28 mouse cellular contexts compared by ENCODE assay signal in the genomic region with DNA sequence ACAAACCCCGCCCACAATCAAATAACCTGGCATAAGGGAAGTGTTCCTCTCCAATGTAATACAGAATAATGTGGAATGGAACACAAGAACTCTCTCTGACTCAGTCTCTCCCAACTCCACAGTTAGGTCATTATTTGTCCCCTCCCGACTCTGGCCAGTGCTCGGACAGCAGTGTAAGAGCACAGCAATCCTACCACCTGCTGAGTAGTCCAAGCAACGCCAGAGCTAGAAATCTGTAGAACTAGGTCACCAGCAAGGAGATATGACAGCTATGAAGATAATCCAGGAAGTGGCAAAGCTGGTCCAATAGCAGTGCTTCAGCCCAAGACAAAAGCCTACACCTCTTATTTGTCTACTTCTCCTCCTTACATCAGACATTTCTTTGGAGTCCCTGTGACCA. TPM values are rescaled to one million over a fixed set of nuclear protein-coding genes. Genes with fewer than 3 reads are reported as not detected.
A peak's percentile ranks its signal among the peaks of the same experiment; 100 is the strongest.
DNase-seq lines count a peak whose midpoint lies in the region; ATAC-seq and TF ChIP-seq lines count a peak whose summit lies in the region.
"Had no signal": no experiment of that assay in that cellular context is flagged by ENCODE, and none has a peak within 500 bp of the region (broad histone marks: within the 10 kb centered on the region; RNA-seq: fewer than 3 reads in every experiment).

No protein-coding gene starts in this region.

- H3K4me2 ChIP-seq in myocyte (ENCODE audit: low read depth): no peak overlapping the region
- H3K4me2 ChIP-seq in hindbrain, embryonic 13.5 days: no peak overlapping the region
- H3K4me2 ChIP-seq: embryonic facial prominence, embryonic 12.5 days; forebrain, embryonic 13.5 days; forebrain, embryonic 15.5 days had no signal

- DNase-seq in left cerebral cortex, adult 2 months (ENCODE audit: extremely low spot score in 1 of 2, low spot score in 2 of 2): no peak
- DNase-seq in left cerebral cortex, adult 11 months (ENCODE audit: low spot score): no peak
- peak; percentile 85 for DNase-seq in Muller cell, postnatal 12 days (ENCODE audit: inconsistent ontology term)
- DNase-seq in embryo, embryonic 10.5 days (ENCODE audit: low spot score): no peak
- DNase-seq: adrenal gland, adult 8-10 months; adrenal gland, postnatal 14 days; adrenal gland, postnatal 36 days; cerebellum, adult 11-12 months; cerebellum, adult 2 months; cerebellum, adult 9-10 months; cerebellum, postnatal 10 days; cerebellum, postnatal 25 days; embryo, embryonic 11 days; forebrain, postnatal 0 days had no signal

- no peak for TF ChIP-seq CTCF in left cerebral cortex, adult 2 months (IDR thresholded peaks at IDR 0.05)

- intact Hi-C loops in left cerebral cortex, adult 2 months (cut with DNase I): no loop called here

- no peaks in the 10 kb centered on the region for H3K4me1 ChIP-seq in hindbrain, embryonic 13.5 days (replicated peaks)
- H3K4me1 ChIP-seq: embryonic facial prominence, embryonic 12.5 days; forebrain, embryonic 13.5 days; forebrain, embryonic 15.5 days had no signal

- no peak for TF ChIP-seq POLR2A in myocyte (IDR thresholded peaks at IDR 0.05; ENCODE audit: insufficient read length, low read depth)

- no peaks in the 10 kb centered on the region for H3K9me3 ChIP-seq in hindbrain, embryonic 13.5 days
- H3K9me3 ChIP-seq: embryonic facial prominence, embryonic 12.5 days; forebrain, embryonic 13.5 days; forebrain, embryonic 15.5 days had no signal

- H3K9ac ChIP-seq in hindbrain, embryonic 13.5 days: no peak overlapping the region
- H3K9ac ChIP-seq: embryonic facial prominence, embryonic 12.5 days; forebrain, embryonic 13.5 days; forebrain, embryonic 15.5 days; forebrain, postnatal 0 days had no signal

- no peaks in the 10 kb centered on the region for H3K27me3 ChIP-seq in myocyte (ENCODE audit: control insufficient read depth, insufficient read depth, insufficient read length)
- H3K27me3 ChIP-seq in hindbrain, embryonic 13.5 days: no peaks in the 10 kb centered on the region
- H3K27me3 ChIP-seq: embryonic facial prominence, embryonic 12.5 days; forebrain, embryonic 13.5 days; forebrain, embryonic 15.5 days; Patski had no signal

- H3K27ac ChIP-seq in left cerebral cortex, adult 2 months: peak overlapping the region; percentile 41
- no peak overlapping the region for H3K27ac ChIP-seq in hindbrain, embryonic 13.5 days
- H3K27ac ChIP-seq: embryonic facial prominence, embryonic 12.5 days; forebrain, embryonic 13.5 days; forebrain, embryonic 15.5 days had no signal

- no peaks in the 10 kb centered on the region for H3K79me2 ChIP-seq in myocyte (ENCODE audit: control insufficient read depth, insufficient read depth)

- H3K36me3 ChIP-seq in myocyte (ENCODE audit: control insufficient read depth, insufficient read depth): peaks cover 10% of the 10 kb centered on the region
- peaks cover 57% of the 10 kb centered on the region for H3K36me3 ChIP-seq in hindbrain, embryonic 13.5 days

- no peak overlapping the region for H3K4me3 ChIP-seq in left cerebral cortex, adult 2 months
- no peak overlapping the region for H3K4me3 ChIP-seq in myocyte
- H3K4me3 ChIP-seq in hindbrain, embryonic 13.5 days: no peak overlapping the region
- H3K4me3 ChIP-seq: embryonic facial prominence, embryonic 12.5 days; forebrain, embryonic 13.5 days; forebrain, embryonic 15.5 days had no signal

- no peak for ATAC-seq in hindbrain, embryonic 13.5 days (ENCODE audit: low FRiP score)
- ATAC-seq: activated CD4-positive, CD25-positive, alpha-beta regulatory T cell, adult 4 months; forebrain, postnatal 0 days; Patski had no signal

- H3ac ChIP-seq in myocyte (ENCODE audit: control insufficient read depth, insufficient read length): no peak overlapping the region

- 79% methylated on average over 4 of the region's 4 CpGs for whole genome bisulfite sequencing in hindbrain, embryonic 13.5 days

TF ChIP-seq in myocyte, 11 proteins besides CTCF, POLR2A, EP300 and RAD21:
- no peak for TF ChIP-seq USF1 (IDR thresholded peaks at IDR 0.05; ENCODE audit: low read depth)
- TF ChIP-seq CEBPB (IDR thresholded peaks at IDR 0.05; ENCODE audit: insufficient read depth, poor library complexity, severe bottlenecking): peak; percentile 67; the same call in 1 of the 2 replicates

RNA-seq across cellular contexts. Expression of a gene that starts 9.2 kb away (rescaled TPM):
- total RNA-seq in left cerebral cortex, adult 2 months (2021): 10 to 100 TPM; 92.2 to 98.1 TPM
- 111 TPM for polyA plus RNA-seq in myocyte (2012; fragmentation: generic; extraction: Trizol)
- polyA plus RNA-seq in hindbrain, embryonic 13.5 days (2015; fragmentation: Nextera tagmentation; extraction: Ambion mirVana): 49.1 and 52.7 TPM in 2 replicates

RNA-seq across cellular contexts. Expression of a gene that starts 20.7 kb away (rescaled TPM):
- total RNA-seq in left cerebral cortex, adult 2 months (2021): 10 to 100 TPM; 57.0 to 60.5 TPM
- not detected for polyA plus RNA-seq in myocyte (2012; fragmentation: generic; extraction: Trizol)
- 3.7 and 5.3 TPM in 2 replicates for polyA plus RNA-seq in hindbrain, embryonic 13.5 days (2015; fragmentation: Nextera tagmentation; extraction: Ambion mirVana)
- total RNA-seq: adrenal gland, adult 18-20 months; adrenal gland, adult 8-10 months; adrenal gland, postnatal 14 days; adrenal gland, postnatal 36 days; MEL had no signal
- polyA plus RNA-seq: C2C12, Patski had no signal

RNA-seq across cellular contexts. Expression of a gene that starts 50.2 kb away (rescaled TPM):
- not detected for total RNA-seq in left cerebral cortex, adult 2 months (2021)
- polyA plus RNA-seq in myocyte (2012; fragmentation: generic; extraction: Trizol): not detected
- not detected in 2 replicates for polyA plus RNA-seq in hindbrain, embryonic 13.5 days (2015; fragmentation: Nextera tagmentation; extraction: Ambion mirVana)
- total RNA-seq: adrenal gland, adult 18-20 months; adrenal gland, adult 8-10 months; adrenal gland, postnatal 14 days; adrenal gland, postnatal 36 days; ES-E14; forebrain, postnatal 0 days; MEL had no signal
- polyA plus RNA-seq: activated CD4-positive, CD25-positive, alpha-beta regulatory T cell, adult 4 months; C2C12; cerebellum, adult 2 months; cortical plate, adult 2 months; embryonic facial prominence, embryonic 12.5 days; embryonic facial prominence, embryonic 14.5 days; forebrain, embryonic 11.5 days; forebrain, embryonic 13.5 days; forebrain, embryonic 15.5 days; forebrain, postnatal 0 days; Patski had no signal
